In genomic region chr2:91476841-91477240, GRCm38 (mm10) we compare ENCODE assay signal across 13 mouse cellular contexts. TPM values are rescaled to one million over a fixed set of nuclear protein-coding genes. Genes with fewer than 3 reads are reported as not detected.
DNase-seq lines count a peak whose midpoint lies in the region; ATAC-seq and TF ChIP-seq lines count a peak whose summit lies in the region.
"Had no signal": no experiment of that assay in that cellular context is flagged by ENCODE, and none has a peak within 500 bp of the region (broad histone marks: within the 10 kb centered on the region; RNA-seq: fewer than 3 reads in every experiment).

No protein-coding gene starts in this region.

- no peak for DNase-seq in heart, postnatal 0 days (ENCODE audit: low spot score)
- DNase-seq in heart, postnatal 25 days (ENCODE audit: low spot score) = no peak
- DNase-seq in liver, postnatal 0 days = no peak
- no peak for DNase-seq in limb, embryonic 10.5 days (ENCODE audit: low spot score)
- no peak for DNase-seq in thymus, postnatal 10 days (ENCODE audit: low spot score in 2 of 2)
- no peak for DNase-seq in ovary, postnatal 10 days (ENCODE audit: low spot score)
- DNase-seq: B cell, adult 2 months; cerebellum, adult 11-12 months had no signal

- intact Hi-C loops in heart, postnatal 25 days (cut with DNase I) = no loop called here

- no peak for TF ChIP-seq CTCF in heart, postnatal 0 days (IDR thresholded peaks at IDR 0.05; ENCODE audit: low read depth)
- no peak for TF ChIP-seq CTCF in liver, postnatal 0 days (IDR thresholded peaks at IDR 0.05; ENCODE audit: low read depth)

- no peaks in the 10 kb centered on the region for H3K27me3 ChIP-seq in heart, postnatal 0 days (ENCODE audit: control insufficient read depth, insufficient read depth, low read length)
- no peaks in the 10 kb centered on the region for H3K27me3 ChIP-seq in liver, postnatal 0 days (ENCODE audit: insufficient read depth, low read length)
- no peaks in the 10 kb centered on the region for H3K27me3 ChIP-seq in liver, embryonic 12.5 days (replicated peaks)
- H3K27me3 ChIP-seq in limb, embryonic 10.5 days (ENCODE audit: low read depth, poor library complexity, severe bottlenecking) = no peaks in the 10 kb centered on the region
- H3K27me3 ChIP-seq: embryonic facial prominence, embryonic 12.5 days; forebrain, embryonic 15.5 days; hindbrain, embryonic 13.5 days had no signal

- H3K9me3 ChIP-seq in heart, postnatal 0 days (replicated peaks; ENCODE audit: control insufficient read depth, low read length) = no peaks in the 10 kb centered on the region
- H3K9me3 ChIP-seq in liver, postnatal 0 days (ENCODE audit: low read length) = no peaks in the 10 kb centered on the region
- no peaks in the 10 kb centered on the region for H3K9me3 ChIP-seq in liver, embryonic 12.5 days (replicated peaks)
- no peaks in the 10 kb centered on the region for H3K9me3 ChIP-seq in limb, embryonic 10.5 days (replicated peaks)
- H3K9me3 ChIP-seq: embryonic facial prominence, embryonic 12.5 days; forebrain, embryonic 15.5 days; hindbrain, embryonic 13.5 days had no signal

- H3K27ac ChIP-seq in heart, postnatal 0 days (ENCODE audit: low read depth) = peak overlapping the region; percentile 27
- H3K27ac ChIP-seq in liver, postnatal 0 days (ENCODE audit: low read depth) = no peak overlapping the region
- no peak overlapping the region for H3K27ac ChIP-seq in liver, embryonic 12.5 days
- 0 out of 2 replicates have a peak overlapping the region, but pooled peaks have one; percentile 6 for H3K27ac ChIP-seq in limb, embryonic 10.5 days
- H3K27ac ChIP-seq: embryonic facial prominence, embryonic 12.5 days; forebrain, embryonic 15.5 days; hindbrain, embryonic 13.5 days had no signal

- TF ChIP-seq EP300 in heart, postnatal 0 days (IDR thresholded peaks at IDR 0.05; ENCODE audit: low read depth) = no peak
- TF ChIP-seq EP300 in liver, postnatal 0 days (IDR thresholded peaks at IDR 0.05; ENCODE audit: low read depth) = no peak

- no peak overlapping the region for H3K4me2 ChIP-seq in heart, postnatal 0 days (ENCODE audit: low read depth, low read length)
- peak overlapping the region; percentile 45 for H3K4me2 ChIP-seq in liver, postnatal 0 days (ENCODE audit: low read depth, low read length)
- no peak overlapping the region for H3K4me2 ChIP-seq in liver, embryonic 12.5 days
- H3K4me2 ChIP-seq: embryonic facial prominence, embryonic 12.5 days; forebrain, embryonic 15.5 days; hindbrain, embryonic 13.5 days had no signal

- 0 out of 2 replicates have a peak, but pooled peaks cover 3% of the 10 kb centered on the region for H3K4me1 ChIP-seq in heart, postnatal 0 days (ENCODE audit: control insufficient read depth, insufficient read depth)
- H3K4me1 ChIP-seq in liver, postnatal 0 days (ENCODE audit: insufficient read depth) = peaks cover 3% of the 10 kb centered on the region; the same call in 1 of the 2 replicates
- peaks cover 5% of the 10 kb centered on the region for H3K4me1 ChIP-seq in liver, embryonic 12.5 days
- H3K4me1 ChIP-seq in limb, embryonic 10.5 days = peaks cover 12% of the 10 kb centered on the region
- H3K4me1 ChIP-seq: forebrain, embryonic 15.5 days had no signal

- peaks cover 36% of the 10 kb centered on the region for H3K36me3 ChIP-seq in heart, postnatal 0 days (replicated peaks; ENCODE audit: control insufficient read depth, insufficient read depth, low read length)
- peaks cover 6% of the 10 kb centered on the region; the same call in 1 of the 2 replicates for H3K36me3 ChIP-seq in liver, postnatal 0 days (replicated peaks; ENCODE audit: insufficient read depth, low read length)
- H3K36me3 ChIP-seq in liver, embryonic 12.5 days = peaks cover 28% of the 10 kb centered on the region
- peaks cover 94% of the 10 kb centered on the region for H3K36me3 ChIP-seq in limb, embryonic 10.5 days
- H3K36me3 ChIP-seq: forebrain, embryonic 15.5 days had no signal

- no peak overlapping the region for H3K9ac ChIP-seq in heart, postnatal 0 days (replicated peaks; ENCODE audit: low read depth, low read length)
- no peak overlapping the region for H3K9ac ChIP-seq in liver, postnatal 0 days (replicated peaks)
- H3K9ac ChIP-seq in liver, embryonic 12.5 days = no peak overlapping the region
- H3K9ac ChIP-seq: embryonic facial prominence, embryonic 12.5 days; forebrain, embryonic 15.5 days; hindbrain, embryonic 13.5 days had no signal

- 80% methylated on average over 7 of the region's 7 CpGs for WGBS in heart, postnatal 0 days
- WGBS in liver, postnatal 0 days (ENCODE audit: insufficient replicate concordance) = 67% methylated on average over 7 of the region's 7 CpGs
- WGBS in liver, embryonic 12.5 days (ENCODE audit: insufficient replicate concordance) = 73% methylated on average over 7 of the region's 7 CpGs
- WGBS in limb, embryonic 10.5 days = 87% methylated on average over 7 of the region's 7 CpGs

- H3K4me3 ChIP-seq in heart, postnatal 0 days (ENCODE audit: low read depth, low read length) = no peak overlapping the region
- no peak overlapping the region for H3K4me3 ChIP-seq in liver, postnatal 0 days (ENCODE audit: low read depth, low read length)
- no peak overlapping the region for H3K4me3 ChIP-seq in liver, embryonic 12.5 days
- H3K4me3 ChIP-seq in limb, embryonic 10.5 days = no peak overlapping the region
- H3K4me3 ChIP-seq: embryonic facial prominence, embryonic 12.5 days; forebrain, embryonic 15.5 days; hindbrain, embryonic 13.5 days had no signal

- ATAC-seq in heart, postnatal 0 days (ENCODE audit: insufficient read depth, low read depth) = no peak
- no peak for ATAC-seq in liver, postnatal 0 days
- ATAC-seq in liver, embryonic 12.5 days = no peak
- ATAC-seq: CD4-positive, CD25-positive, alpha-beta regulatory T cell, adult 4 months; forebrain, embryonic 15.5 days had no signal

RNA-seq across cellular contexts. Expression of gene Lrp4, which starts 19.5 kb away (rescaled TPM):
- 12.2 and 22.3 TPM in 2 replicates for total RNA-seq in heart, postnatal 0 days (2014; rRNA removed; ENCODE audit: low replicate concordance)
- 2.7 and 2.8 TPM in 2 replicates for polyA plus RNA-seq in heart, postnatal 0 days (2015; fragmentation: Nextera tagmentation; extraction: Ambion mirVana)
- total RNA-seq in heart, postnatal 25 days (2021) = 10 to 100 TPM in 1 of 2 experiments, 1 to 10 TPM in 1; 9.7 to 12.0 TPM
- polyA plus RNA-seq in liver, postnatal 0 days (2015; fragmentation: Nextera tagmentation; extraction: Ambion mirVana) = 1.4 and 1.5 TPM in 2 replicates
- polyA plus RNA-seq in liver, embryonic 12.5 days (2016; fragmentation: Nextera tagmentation; extraction: Ambion mirVana) = 1.0 and 1.2 TPM in 2 replicates
- polyA plus RNA-seq in limb, embryonic 10.5 days (2016; fragmentation: Nextera tagmentation; extraction: Ambion mirVana) = 6.5 and 6.9 TPM in 2 replicates

RNA-seq across cellular contexts. Expression of gene 1110051M20Rik, which starts 32.3 kb away (rescaled TPM):
- total RNA-seq in heart, postnatal 0 days (2014; rRNA removed; ENCODE audit: low replicate concordance) = 24.5 and 32.0 TPM in 2 replicates
- 24.6 and 27.8 TPM in 2 replicates for polyA plus RNA-seq in heart, postnatal 0 days (2015; fragmentation: Nextera tagmentation; extraction: Ambion mirVana)
- 10 to 100 TPM in 1 of 2 experiments, 1 to 10 TPM in 1; 7.0 to 14.0 TPM for total RNA-seq in heart, postnatal 25 days (2021)
- 4.1 and 5.5 TPM in 2 replicates for polyA plus RNA-seq in liver, postnatal 0 days (2015; fragmentation: Nextera tagmentation; extraction: Ambion mirVana)
- 9.1 and 10.4 TPM in 2 replicates for polyA plus RNA-seq in liver, embryonic 12.5 days (2016; fragmentation: Nextera tagmentation; extraction: Ambion mirVana)
- polyA plus RNA-seq in limb, embryonic 10.5 days (2016; fragmentation: Nextera tagmentation; extraction: Ambion mirVana) = 63.9 and 78.3 TPM in 2 replicates

RNA-seq across cellular contexts. Expression of gene Ckap5, which starts 49.7 kb away (rescaled TPM):
- 39.7 and 58.5 TPM in 2 replicates for total RNA-seq in heart, postnatal 0 days (2014; rRNA removed; ENCODE audit: low replicate concordance)
- polyA plus RNA-seq in heart, postnatal 0 days (2015; fragmentation: Nextera tagmentation; extraction: Ambion mirVana) = 36.8 and 41.2 TPM in 2 replicates
- 10 to 100 TPM; 45.0 to 49.6 TPM for total RNA-seq in heart, postnatal 25 days (2021)
- polyA plus RNA-seq in liver, postnatal 0 days (2015; fragmentation: Nextera tagmentation; extraction: Ambion mirVana) = 18.0 and 22.1 TPM in 2 replicates
- 57.7 and 59.1 TPM in 2 replicates for polyA plus RNA-seq in liver, embryonic 12.5 days (2016; fragmentation: Nextera tagmentation; extraction: Ambion mirVana)
- 109 and 127 TPM in 2 replicates for polyA plus RNA-seq in limb, embryonic 10.5 days (2016; fragmentation: Nextera tagmentation; extraction: Ambion mirVana)

Comparison
In these comparisons a context has a peak if more than half of its experiments do, and no peak if none do; other contexts are left out.
1. H3K27ac ChIP-seq: peak in heart, postnatal 0 days (single experiment) and limb, embryonic 10.5 days (single experiment); none in liver, postnatal 0 days (single experiment) and liver, embryonic 12.5 days (single experiment).